Mouse (Mus musculus) cerebellum, postnatal 4 days (tissue): ENCODE results near the gene Hsf2.
A peak's percentile ranks its signal among the peaks of the same experiment; 100 is the strongest.
"Not testable (repeated sequence)": the region's sequence is repeated elsewhere in the genome, so short reads cannot be mapped to it uniquely, and the experiment has no call there.

Experiments used
- DNase-seq, 2 experiments: peaks; one replicate each; pipeline ENCODE4 v3.0.0; 2022; ENCODE audit warnings: low spot score in 2 of 2, mixed read lengths in 1 of 2

Hsf2 gene

GRCm38 (mm10) chr10:57532218-57533101, 46.3 kb downstream of the Hsf2 start, which contains the start of gene Serinc1:
Gene Serinc1, minus strand, starts transcription at chr10:57532530.
- DNase-seq = peak; percentile 75 to 90

GRCm38 (mm10) chr10:57543890-57544289, 57.7 kb downstream of the Hsf2 start:
- not testable (repeated sequence) for DNase-seq

GRCm38 (mm10) chr10:57549631-57550030, 63.4 kb downstream of the Hsf2 start:
- DNase-seq = no peak

DNA sequence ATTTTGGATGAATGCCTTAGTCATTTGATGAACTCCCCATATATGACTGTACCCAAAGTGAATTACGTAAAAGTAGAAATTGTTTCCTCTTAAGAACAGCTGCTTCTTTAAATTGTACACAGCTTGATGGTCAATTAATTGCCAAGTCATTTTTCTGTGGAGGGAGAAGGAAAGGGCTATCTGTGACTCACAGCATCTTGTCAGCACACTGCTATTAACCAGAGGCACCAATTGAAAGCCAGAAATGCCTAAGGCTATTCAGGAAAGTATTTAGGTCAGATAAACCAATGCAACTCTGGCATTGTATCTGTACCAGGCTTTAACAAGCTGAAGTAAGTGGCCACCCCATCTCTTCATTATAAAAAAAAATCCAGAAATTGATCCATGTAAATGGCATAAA, 67.5 kb downstream of the Hsf2 start:
- DNase-seq = no peak

DNA sequence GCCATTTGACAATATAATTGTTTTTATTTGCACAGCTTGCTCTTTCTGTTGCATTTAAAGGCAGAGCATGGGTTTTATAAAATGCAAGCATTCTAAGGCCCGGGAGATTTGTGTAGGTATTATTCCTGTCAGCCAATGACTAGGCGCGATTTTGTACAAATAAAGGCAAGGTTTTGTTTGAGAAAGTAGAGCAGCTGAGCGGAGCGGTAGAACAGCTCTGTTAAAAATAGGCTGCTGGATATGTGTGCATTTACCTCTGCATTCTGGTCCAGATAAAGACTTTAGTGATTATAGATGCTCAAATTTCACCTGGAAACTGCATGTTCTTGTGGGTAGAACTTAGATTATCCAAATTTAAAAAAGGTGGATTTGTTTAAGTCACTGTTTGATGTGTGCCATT, 71.4 kb downstream of the Hsf2 start:
- DNase-seq = no peak
